Mouse (Mus musculus): ENCODE results near the gene Ethe1. TPM values are rescaled to one million over a fixed set of nuclear protein-coding genes. Genes with fewer than 3 reads are reported as not detected.

The Ethe1 gene
- total and polyA plus RNA-seq, 2 experiments = 71.1 to 227 TPM

DNA sequence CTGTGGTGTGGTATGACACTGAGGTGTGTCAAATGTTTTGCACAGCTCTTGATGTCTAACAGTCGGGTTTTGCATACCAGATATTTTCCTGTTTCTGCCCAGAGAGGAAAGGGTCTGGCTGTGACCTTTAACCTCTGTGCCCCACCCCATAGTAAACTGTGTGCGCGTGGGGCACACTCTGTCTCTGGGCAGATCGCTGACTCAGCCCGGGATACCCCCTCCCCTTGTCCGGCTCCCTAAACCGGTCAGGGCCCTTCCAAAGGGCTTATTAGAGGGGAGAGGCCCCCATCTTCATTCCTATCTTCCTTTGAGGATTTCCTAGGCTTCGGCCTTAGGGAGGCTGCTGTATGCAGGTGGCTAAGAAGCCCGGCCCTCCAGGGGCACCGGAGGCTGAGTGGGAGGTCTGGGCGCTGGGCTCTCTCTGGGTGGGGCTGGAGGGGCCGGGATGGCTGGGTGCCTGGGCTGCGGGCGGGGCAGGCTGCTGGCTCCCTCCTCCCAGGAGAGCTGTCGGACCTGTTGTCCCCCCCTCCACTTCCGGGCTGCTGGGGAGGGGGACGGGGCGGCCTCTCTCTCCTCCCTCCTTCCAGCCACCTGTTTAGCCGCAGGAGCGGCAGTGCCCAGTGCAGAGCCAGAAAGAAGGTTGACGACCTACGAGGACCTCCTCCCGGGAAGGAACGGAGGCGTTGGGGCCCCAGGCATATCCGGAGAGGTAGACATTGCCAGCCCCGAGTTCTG, 23.0 kb downstream of the Ethe1 start, which contains the start of gene Phldb3:
Gene Phldb3 (plus strand): TSS at position 620 of the 735 bp plus-strand sequence.
- DNase-seq (ENCODE audit: extremely low read depth, low read depth, low spot score) = peak; percentile 71
- peak within 1 kb of the TSS; percentile 90 for H3K4me3 ChIP-seq (ENCODE audit: insufficient read depth, low read depth, low read length)
- H3K79me2 ChIP-seq (ENCODE audit: control insufficient read depth, insufficient read depth, low read length) = peaks cover 10% of the 10 kb centered on the region; the same call in 1 of the 2 replicates
- 0 out of 2 replicates have a peak, but pooled peaks have one; percentile 18 for TF ChIP-seq POLR2A (IDR thresholded peaks at IDR 0.05; ENCODE audit: extremely low read depth, insufficient read depth, low read length)
- no peak for TF ChIP-seq CTCF (IDR thresholded peaks at IDR 0.05; ENCODE audit: low read depth, low read length)
- peak within 1 kb of the TSS; percentile 83 for H3K9ac ChIP-seq (ENCODE audit: low read depth, low read length)
- H3K36me3 ChIP-seq (ENCODE audit: control insufficient read depth, insufficient read depth, low read length) = peaks cover 3% of the 10 kb centered on the region; the same call in 1 of the 2 replicates
- WGBS = 2% methylated on average over 27 of the region's 27 CpGs
- H3K27me3 ChIP-seq (ENCODE audit: control insufficient read depth, insufficient read depth, low read length) = no peaks in the 10 kb centered on the region
- peak within 1 kb of the TSS; percentile 87 for H3K27ac ChIP-seq (replicated peaks; ENCODE audit: insufficient read depth, low read depth, low read length)
- peaks cover 10% of the 10 kb centered on the region for H3K4me1 ChIP-seq (ENCODE audit: control insufficient read depth, insufficient read depth, low read length)

DNA sequence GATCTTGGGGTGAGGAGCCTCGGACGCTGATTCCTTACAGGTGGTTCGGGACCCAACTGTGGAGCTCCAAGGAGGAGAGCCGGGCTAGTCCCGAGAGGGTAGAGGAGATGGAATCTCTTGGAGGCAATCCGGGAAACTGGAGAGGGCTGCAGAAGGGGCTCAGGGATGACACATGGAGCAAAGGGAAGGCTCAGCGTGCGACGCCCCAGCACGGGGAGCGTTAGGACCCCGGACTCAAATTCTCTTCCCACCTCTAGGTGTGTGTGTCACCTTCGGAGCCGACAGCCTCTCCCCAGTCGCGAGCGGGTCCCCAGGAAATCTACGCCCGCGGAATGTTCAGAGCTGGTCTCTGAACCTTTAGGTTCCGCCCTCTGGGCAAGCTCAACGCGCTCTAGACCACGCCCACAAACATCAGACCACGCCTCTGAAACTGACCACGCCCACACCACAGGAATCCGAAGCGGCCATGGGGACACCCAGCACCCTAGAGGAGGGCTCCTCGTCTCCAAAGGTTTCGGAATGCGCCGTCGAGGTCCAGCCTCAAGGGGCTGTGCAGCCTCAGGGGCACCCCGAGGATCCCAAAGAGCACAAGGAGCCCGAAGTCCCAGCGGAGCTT, 23.6 kb downstream of the Ethe1 start:
- Histone ChIP-seq H3K4me1 (ENCODE audit: control insufficient read depth, insufficient read depth, low read length) (peaks cover 6% of the 10 kb centered on the region), H3K36me3 (ENCODE audit: control insufficient read depth, insufficient read depth, low read length) (peaks cover 3% of the 10 kb centered on the region; the same call in 1 of the 2 replicates), H3K27ac (replicated peaks; ENCODE audit: insufficient read depth, low read depth, low read length) (peak overlapping the region; percentile 87), H3K4me3 (ENCODE audit: insufficient read depth, low read depth, low read length) (peak overlapping the region; percentile 90), H3K79me2 (ENCODE audit: control insufficient read depth, insufficient read depth, low read length) (peaks cover 10% of the 10 kb centered on the region; the same call in 1 of the 2 replicates), H3K9ac (ENCODE audit: low read depth, low read length) (peak overlapping the region; percentile 83), H3K27me3 (ENCODE audit: control insufficient read depth, insufficient read depth, low read length) (no peaks in the 10 kb centered on the region)
- TF ChIP-seq CTCF (IDR thresholded peaks at IDR 0.05; ENCODE audit: low read depth, low read length) (no peak), POLR2A (IDR thresholded peaks at IDR 0.05; ENCODE audit: extremely low read depth, insufficient read depth, low read length) (peak; percentile 77; the same call in 1 of the 2 replicates)
- under 1% methylated on average over 36 of the region's 36 CpGs for WGBS
- DNase-seq (ENCODE audit: extremely low read depth, low read depth, low spot score) = peak; percentile 86

DNA sequence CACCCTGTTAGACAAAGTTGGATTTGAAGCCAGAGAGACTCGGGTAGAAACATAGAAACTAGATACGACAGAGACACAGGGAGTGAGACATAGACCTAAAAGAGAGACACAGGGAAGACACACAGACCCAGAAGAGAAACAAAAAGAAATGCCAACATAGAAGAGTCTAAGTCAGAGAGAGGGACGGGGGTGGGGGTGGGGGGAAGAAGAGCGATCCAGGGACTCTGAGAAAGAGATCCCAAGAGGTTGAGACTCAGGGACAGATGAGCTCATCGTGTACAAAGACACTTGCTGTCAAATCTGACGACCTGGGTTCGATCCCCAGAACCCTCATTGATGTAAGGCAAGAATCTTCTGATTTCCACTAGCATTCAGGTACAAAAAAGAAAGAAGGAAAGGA, 24.4 kb downstream of the Ethe1 start:
- Histone ChIP-seq H3K27me3 (ENCODE audit: control insufficient read depth, insufficient read depth, low read length) (no peaks in the 10 kb centered on the region), H3K36me3 (ENCODE audit: control insufficient read depth, insufficient read depth, low read length) (peaks cover 6% of the 10 kb centered on the region), H3K4me3 (ENCODE audit: insufficient read depth, low read depth, low read length) (peak overlapping the region; percentile 90), H3K9ac (ENCODE audit: low read depth, low read length) (peak overlapping the region; percentile 83), H3K4me1 (ENCODE audit: control insufficient read depth, insufficient read depth, low read length) (peaks cover 6% of the 10 kb centered on the region), H3K27ac (replicated peaks; ENCODE audit: insufficient read depth, low read depth, low read length) (no peak overlapping the region), H3K79me2 (ENCODE audit: control insufficient read depth, insufficient read depth, low read length) (peaks cover 10% of the 10 kb centered on the region; the same call in 1 of the 2 replicates)
- 18% methylated on average over 7 of the region's 7 CpGs for WGBS
- TF ChIP-seq POLR2A (IDR thresholded peaks at IDR 0.05; ENCODE audit: extremely low read depth, insufficient read depth, low read length) (no peak), CTCF (IDR thresholded peaks at IDR 0.05; ENCODE audit: low read depth, low read length) (no peak)
- no peak for DNase-seq (ENCODE audit: extremely low read depth, low read depth, low spot score)

DNA sequence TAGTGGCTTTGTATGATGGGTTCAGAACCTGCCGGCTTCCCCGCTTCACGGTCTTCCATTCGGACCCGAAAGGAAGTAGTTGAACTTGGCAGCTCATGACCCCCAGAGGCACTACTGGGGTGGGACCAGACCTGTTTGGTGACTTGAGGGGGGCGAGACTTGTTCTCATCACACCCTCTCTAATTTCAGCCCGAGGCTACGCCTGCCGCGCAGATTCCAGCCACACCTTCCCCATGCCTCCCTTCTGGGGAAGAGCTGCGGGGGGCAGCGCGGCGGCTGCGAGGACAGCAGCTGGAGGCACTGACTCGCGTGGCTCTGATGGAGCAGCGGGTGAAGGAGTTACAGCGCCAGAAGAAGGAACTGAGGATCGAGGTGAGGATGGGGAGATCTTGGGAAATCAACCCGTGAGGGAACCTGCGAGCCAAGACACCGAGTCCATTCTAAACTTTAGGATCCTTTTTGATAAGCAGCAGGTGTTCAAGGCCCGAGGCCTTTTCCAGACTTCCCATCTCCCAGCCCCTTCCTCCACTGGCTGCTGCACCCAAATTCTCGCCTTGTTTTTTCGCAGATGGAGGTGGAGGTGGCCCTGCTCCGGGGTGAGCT, 25.1 kb downstream of the Ethe1 start:
- Histone ChIP-seq H3K79me2 (ENCODE audit: control insufficient read depth, insufficient read depth, low read length) (peaks cover 10% of the 10 kb centered on the region; the same call in 1 of the 2 replicates), H3K9ac (ENCODE audit: low read depth, low read length) (no peak overlapping the region), H3K27ac (replicated peaks; ENCODE audit: insufficient read depth, low read depth, low read length) (no peak overlapping the region), H3K4me1 (ENCODE audit: control insufficient read depth, insufficient read depth, low read length) (peaks cover 6% of the 10 kb centered on the region), H3K27me3 (ENCODE audit: control insufficient read depth, insufficient read depth, low read length) (no peaks in the 10 kb centered on the region), H3K4me3 (ENCODE audit: insufficient read depth, low read depth, low read length) (no peak overlapping the region), H3K36me3 (ENCODE audit: control insufficient read depth, insufficient read depth, low read length) (peaks cover 6% of the 10 kb centered on the region)
- 72% methylated on average over 27 of the region's 27 CpGs for WGBS
- DNase-seq (ENCODE audit: extremely low read depth, low read depth, low spot score) = no peak
- TF ChIP-seq POLR2A (IDR thresholded peaks at IDR 0.05; ENCODE audit: extremely low read depth, insufficient read depth, low read length) (no peak), CTCF (IDR thresholded peaks at IDR 0.05; ENCODE audit: low read depth, low read length) (no peak)

DNA sequence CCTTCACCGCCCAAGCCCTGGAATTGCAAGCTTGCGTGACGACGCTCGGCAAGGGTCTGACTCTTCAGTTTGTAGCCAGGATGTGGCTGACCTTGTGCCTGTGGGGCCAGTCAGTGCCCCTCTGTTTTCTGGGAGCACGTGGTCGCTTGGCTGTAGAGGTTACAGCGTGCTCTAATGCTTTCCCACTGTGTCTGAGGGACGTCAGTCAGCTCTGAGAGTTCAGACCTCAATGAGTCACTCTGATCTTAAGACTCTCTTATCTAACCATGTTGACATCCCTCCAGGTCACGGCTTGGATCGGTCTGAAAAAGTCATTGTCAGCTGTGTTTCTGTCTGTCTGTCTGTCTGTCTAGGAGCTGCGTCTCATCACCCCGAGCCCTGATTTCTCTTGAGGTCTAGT, 27.5 kb downstream of the Ethe1 start:
- H3K4me1 ChIP-seq (ENCODE audit: control insufficient read depth, insufficient read depth, low read length) = no peaks in the 10 kb centered on the region
- DNase-seq (ENCODE audit: extremely low read depth, low read depth, low spot score) = no peak
- 83% methylated on average over 13 of the region's 13 CpGs for WGBS
- H3K36me3 ChIP-seq (ENCODE audit: control insufficient read depth, insufficient read depth, low read length) = peaks cover 12% of the 10 kb centered on the region
- H3K27me3 ChIP-seq (ENCODE audit: control insufficient read depth, insufficient read depth, low read length) = no peaks in the 10 kb centered on the region
- no peak for TF ChIP-seq POLR2A (IDR thresholded peaks at IDR 0.05; ENCODE audit: extremely low read depth, insufficient read depth, low read length)
- no peak for TF ChIP-seq CTCF (IDR thresholded peaks at IDR 0.05; ENCODE audit: low read depth, low read length)
- no peak overlapping the region for H3K4me3 ChIP-seq (ENCODE audit: insufficient read depth, low read depth, low read length)
- H3K9ac ChIP-seq (ENCODE audit: low read depth, low read length) = no peak overlapping the region
- peaks cover 10% of the 10 kb centered on the region; the same call in 1 of the 2 replicates for H3K79me2 ChIP-seq (ENCODE audit: control insufficient read depth, insufficient read depth, low read length)
- no peak overlapping the region for H3K27ac ChIP-seq (replicated peaks; ENCODE audit: insufficient read depth, low read depth, low read length)

Data from liver, adult 2 months (tissue).